Mouse (Mus musculus) cortical plate, adult 2 months (tissue): ENCODE results near the gene Gnl2.

ENCODE experiments used
- CTCF ChIP-seq: fragments of 200-500 bp; IDR thresholded peaks from 2 replicates; pipeline ENCODE4 v1.5.1; 2011; ENCODE audit warnings: mild to moderate bottlenecking, control low read depth, low read length; ENCODE audit not compliant: insufficient read depth; ENCODE audit errors: extremely low read depth
- POLR2A ChIP-seq: fragments of 200-500 bp; IDR thresholded peaks from 2 replicates; pipeline ENCODE4 v1.6.1; 2011; ENCODE audit warnings: mild to moderate bottlenecking, low read length, control low read depth; ENCODE audit not compliant: insufficient read depth; ENCODE audit errors: extremely low read depth

GRCm38 (mm10) chr4:125004886-125005285 lies 11.5 kb upstream of the Gnl2 start:
- TF ChIP-seq CTCF = no peak
- TF ChIP-seq POLR2A = no peak
